Mouse (Mus musculus) myocyte (in vitro differentiated cells): Measurements from ENCODE around the gene Sec14l1. TPM values are rescaled to one million over a fixed set of nuclear protein-coding genes. Genes with fewer than 3 reads are reported as not detected.

Source experiments
- H3K27me3 ChIP-seq: one replicate; pipeline ENCODE4 v1.6.1; 2011; ENCODE audit not compliant: control insufficient read depth, insufficient read depth, insufficient read length
- H3K36me3 ChIP-seq: one replicate; pipeline ENCODE4 v1.6.1; 2011; ENCODE audit not compliant: control insufficient read depth, insufficient read depth
- H3K4me2 ChIP-seq: one replicate; pipeline ENCODE4 v1.6.1; 2011; ENCODE audit warnings: low read depth, control low read depth
- H3K4me3 ChIP-seq: one replicate; pipeline ENCODE4 v1.5.1; 2011; ENCODE audit warnings: mild to moderate bottlenecking, control low read depth, moderate library complexity
- H3K79me2 ChIP-seq: one replicate; pipeline ENCODE4 v1.6.1; 2011; ENCODE audit not compliant: control insufficient read depth, insufficient read depth
- H3ac ChIP-seq: one replicate; pipeline ENCODE4 v1.6.1; 2011; ENCODE audit not compliant: control insufficient read depth, insufficient read length
- CEBPB ChIP-seq: IDR thresholded peaks from 2 replicates; pipeline ENCODE4 v1.6.1; 2011; ENCODE audit warnings: mild to moderate bottlenecking, moderate library complexity; ENCODE audit not compliant: poor library complexity, insufficient read depth, severe bottlenecking
- E2F4 ChIP-seq: IDR thresholded peaks from one replicate; pipeline ENCODE4 v1.6.1; 2011; ENCODE audit warnings: mild to moderate bottlenecking, control low read depth, moderate library complexity; ENCODE audit not compliant: insufficient read depth
- MAX ChIP-seq: IDR thresholded peaks from one replicate; pipeline ENCODE4 v1.6.1; 2011; ENCODE audit warnings: low read depth, mild to moderate bottlenecking, control low read depth
- MYOD1 ChIP-seq, 3 experiments: IDR thresholded peaks; one replicate each; pipeline ENCODE4 v1.6.1; 2011; ENCODE audit warnings: control low read depth in 2 of 3, low read depth in 2 of 3, mild to moderate bottlenecking in 2 of 3, moderate library complexity in 1 of 3; ENCODE audit not compliant: insufficient read length in 2 of 3, control insufficient read depth in 1 of 3
- MYOG ChIP-seq, 3 experiments: IDR thresholded peaks; one replicate each; pipeline ENCODE4 v1.6.1; 2011; ENCODE audit warnings: control low read depth in 2 of 3, low read depth in 2 of 3, mild to moderate bottlenecking in 2 of 3; ENCODE audit not compliant: insufficient read length in 2 of 3, control insufficient read depth in 1 of 3, insufficient read depth in 1 of 3
- POLR2A ChIP-seq: IDR thresholded peaks from one replicate; pipeline ENCODE4 v1.6.1; 2011; ENCODE audit warnings: low read depth, mild to moderate bottlenecking, control low read depth, moderate library complexity; ENCODE audit not compliant: insufficient read length
- POLR2AphosphoS2 ChIP-seq: IDR thresholded peaks from one replicate; pipeline ENCODE4 v1.6.1; 2011; ENCODE audit warnings: low read depth, control low read depth; ENCODE audit not compliant: insufficient read length
- REST ChIP-seq: IDR thresholded peaks from one replicate; pipeline ENCODE4 v1.6.1; 2011; ENCODE audit warnings: mild to moderate bottlenecking, control low read depth, moderate library complexity; ENCODE audit not compliant: insufficient read depth, insufficient read length
- SRF ChIP-seq: IDR thresholded peaks from one replicate; pipeline ENCODE4 v1.6.1; 2011; ENCODE audit warnings: low read depth; ENCODE audit not compliant: control insufficient read depth, insufficient read length
- TCF12 ChIP-seq: IDR thresholded peaks from one replicate; pipeline ENCODE4 v1.6.1; 2011; ENCODE audit warnings: mild to moderate bottlenecking, control low read depth; ENCODE audit not compliant: poor library complexity, insufficient read depth, severe bottlenecking
- TCF3 ChIP-seq: IDR thresholded peaks from one replicate; pipeline ENCODE4 v1.6.1; 2011; ENCODE audit warnings: low read depth, control low read depth; ENCODE audit not compliant: insufficient read length
- USF1 ChIP-seq: IDR thresholded peaks from one replicate; pipeline ENCODE4 v1.6.1; 2011; ENCODE audit warnings: low read depth, mild to moderate bottlenecking, control low read depth, moderate library complexity
- polyA plus RNA-seq: library from polyadenylated mRNA; unstranded; fragments of >200 nt; fragmentation: generic; extraction: Trizol; gene quantifications from one replicate; pipeline ENCODE4 v1.2.1, GENCODE M21; 2012; ENCODE audit warnings: missing spikeins

The Sec14l1 gene
- polyA plus RNA-seq, 1 experiment, result 84.8 TPM

DNA sequence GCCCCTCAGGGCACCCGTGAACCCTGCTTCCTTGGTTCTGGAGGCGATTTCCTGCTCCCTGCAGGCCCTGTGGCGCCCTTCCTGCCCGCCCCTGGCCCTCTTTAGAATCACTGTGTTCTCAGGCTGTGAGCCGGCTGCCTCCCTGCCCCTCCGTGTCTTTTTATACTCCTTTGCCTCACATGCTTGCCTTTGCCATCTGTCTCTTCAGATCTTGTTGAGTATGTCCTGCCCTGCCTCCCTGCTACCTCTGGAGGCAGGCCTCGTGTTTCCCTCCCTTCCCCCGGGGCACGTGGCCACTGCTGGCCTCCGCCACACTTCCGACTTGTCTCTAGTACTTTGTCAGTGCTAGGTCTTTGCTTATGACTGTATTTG is 6.2 kb downstream of the Sec14l1 start:
- H3ac ChIP-seq, result no peak overlapping the region
- H3K4me2 ChIP-seq, result peak overlapping the region; percentile 46
- H3K79me2 ChIP-seq, result peaks cover 90% of the 10 kb centered on the region
- H3K4me3 ChIP-seq, result no peak overlapping the region
- no peaks in the 10 kb centered on the region for H3K27me3 ChIP-seq
- H3K36me3 ChIP-seq, result peaks cover 7% of the 10 kb centered on the region
- TF ChIP-seq REST (no peak), MYOG (IDR thresholded peaks at IDR 0.05; ENCODE audit: control insufficient read depth in 1 of 3, insufficient read depth in 1 of 3, insufficient read length in 2 of 3, low read depth in 2 of 3) (peak in 1 of 3 experiments; percentile 33)

DNA sequence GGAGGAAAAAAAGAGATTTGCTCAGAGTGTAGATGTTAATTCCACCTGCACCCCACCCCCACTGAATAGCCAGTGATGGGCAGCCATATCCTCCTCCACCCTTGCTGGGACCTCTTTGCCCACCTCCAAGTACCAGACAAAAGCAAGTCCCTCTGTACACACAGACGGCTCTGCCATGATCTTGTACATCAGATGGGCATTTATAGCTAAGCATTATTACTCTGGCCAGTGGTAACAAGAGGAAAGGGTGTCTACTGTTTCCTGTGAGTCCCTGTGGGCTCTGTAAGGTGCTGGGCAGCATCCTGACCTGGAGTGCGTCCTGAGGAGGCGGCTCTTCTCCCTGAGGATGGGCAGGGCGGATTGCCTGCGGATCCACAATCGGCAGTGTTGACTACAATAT is 7.0 kb downstream of the Sec14l1 start:
- Histone ChIP-seq H3ac (no peak overlapping the region), H3K4me3 (no peak overlapping the region), H3K27me3 (no peaks in the 10 kb centered on the region), H3K79me2 (peaks cover 88% of the 10 kb centered on the region), H3K4me2 (no peak overlapping the region), H3K36me3 (peaks cover 9% of the 10 kb centered on the region)
- no peak for TF ChIP-seq CEBPB
- TF ChIP-seq MYOG (IDR thresholded peaks at IDR 0.05; ENCODE audit: control insufficient read depth in 1 of 3, insufficient read depth in 1 of 3, insufficient read length in 2 of 3, low read depth in 2 of 3), result no peak
- TF ChIP-seq POLR2AphosphoS2, result no peak
- no peak for TF ChIP-seq USF1
- TF ChIP-seq MAX, result no peak
- TF ChIP-seq REST, result no peak
- no peak for TF ChIP-seq TCF3
- TF ChIP-seq POLR2A, result no peak
- TF ChIP-seq MYOD1 (IDR thresholded peaks at IDR 0.05; ENCODE audit: control insufficient read depth in 1 of 3, insufficient read length in 2 of 3, low read depth in 2 of 3), result no peak
- no peak for TF ChIP-seq TCF12

DNA sequence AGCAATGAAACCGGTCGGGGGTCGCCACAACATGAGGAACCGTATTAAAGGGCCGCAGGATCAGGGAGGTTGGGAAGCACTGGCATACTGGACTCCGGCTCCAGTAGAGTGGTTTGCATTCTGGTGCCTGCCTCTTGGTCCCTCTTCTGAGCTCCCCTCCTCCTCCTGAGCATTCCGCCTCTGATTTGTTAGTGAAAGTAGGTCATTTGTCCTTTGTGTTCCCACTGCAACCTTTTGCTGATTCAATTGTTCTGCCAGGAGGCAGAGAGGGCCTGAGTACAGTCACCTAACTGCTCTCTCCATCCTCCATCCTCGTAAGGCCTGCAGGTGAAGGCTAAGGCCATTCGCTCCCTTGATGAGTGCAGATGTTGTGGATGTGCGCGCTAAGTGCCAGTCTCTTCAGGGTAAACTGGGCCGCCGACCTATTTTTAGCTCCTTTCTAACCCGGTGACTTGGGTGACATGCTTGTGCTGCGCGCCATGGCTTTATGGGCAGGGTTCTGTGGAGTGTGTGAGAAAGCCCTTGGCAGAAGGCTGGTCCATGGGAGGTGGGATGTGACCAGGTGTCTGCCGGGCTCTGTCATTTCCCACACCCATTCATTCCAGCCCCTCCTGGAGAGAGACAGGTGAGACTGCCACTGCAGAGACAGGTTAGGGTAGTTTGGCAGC is 8.6 kb downstream of the Sec14l1 start:
- H3K36me3 ChIP-seq, result peaks cover 9% of the 10 kb centered on the region
- no peak overlapping the region for H3K4me2 ChIP-seq
- no peak overlapping the region for H3K4me3 ChIP-seq
- no peaks in the 10 kb centered on the region for H3K27me3 ChIP-seq
- peaks cover 72% of the 10 kb centered on the region for H3K79me2 ChIP-seq
- no peak for TF ChIP-seq MAX
- TF ChIP-seq E2F4, result no peak
- no peak for TF ChIP-seq MYOG (IDR thresholded peaks at IDR 0.05; ENCODE audit: control insufficient read depth in 1 of 3, insufficient read depth in 1 of 3, insufficient read length in 2 of 3, low read depth in 2 of 3)
- no peak for TF ChIP-seq CEBPB
- TF ChIP-seq POLR2A, result no peak
- no peak for TF ChIP-seq MYOD1 (IDR thresholded peaks at IDR 0.05; ENCODE audit: control insufficient read depth in 1 of 3, insufficient read length in 2 of 3, low read depth in 2 of 3)
- TF ChIP-seq POLR2AphosphoS2, result no peak
- no peak overlapping the region for H3ac ChIP-seq

- no peak overlapping the region for H3K4me3 ChIP-seq
- TF ChIP-seq CEBPB (no peak), MYOG (IDR thresholded peaks at IDR 0.05; ENCODE audit: control insufficient read depth in 1 of 3, insufficient read depth in 1 of 3, insufficient read length in 2 of 3, low read depth in 2 of 3) (peak in 2 of 3 experiments; percentile 69 to 78), MYOD1 (IDR thresholded peaks at IDR 0.05; ENCODE audit: control insufficient read depth in 1 of 3, insufficient read length in 2 of 3, low read depth in 2 of 3) (peak in 2 of 3 experiments; percentile 55 to 66), TCF12 (peak; percentile 3)
- peaks cover 13% of the 10 kb centered on the region for H3K36me3 ChIP-seq
- peaks cover 72% of the 10 kb centered on the region for H3K79me2 ChIP-seq
- H3ac ChIP-seq, result no peak overlapping the region
- H3K4me2 ChIP-seq, result peak overlapping the region; percentile 2
- H3K27me3 ChIP-seq, result no peaks in the 10 kb centered on the region
Observed at GRCm38 (mm10) chr11:117124539-117124938, 9.6 kb downstream of the Sec14l1 start.

GRCm38 (mm10) chr11:117127250-117127837 is 12.4 kb downstream of the Sec14l1 start:
- H3K27me3 ChIP-seq, result no peaks in the 10 kb centered on the region
- no peak overlapping the region for H3ac ChIP-seq
- H3K4me3 ChIP-seq, result no peak overlapping the region
- H3K4me2 ChIP-seq, result peak overlapping the region; percentile 49
- H3K36me3 ChIP-seq, result peaks cover 13% of the 10 kb centered on the region
- H3K79me2 ChIP-seq, result peaks cover 71% of the 10 kb centered on the region
- TF ChIP-seq CEBPB, result no peak
- TF ChIP-seq MYOG (IDR thresholded peaks at IDR 0.05; ENCODE audit: control insufficient read depth in 1 of 3, insufficient read depth in 1 of 3, insufficient read length in 2 of 3, low read depth in 2 of 3), result peak in 2 of 3 experiments; percentile 22 to 47
- TF ChIP-seq USF1, result no peak
- no peak for TF ChIP-seq REST
- peak; percentile 56 for TF ChIP-seq TCF12
- TF ChIP-seq MYOD1 (IDR thresholded peaks at IDR 0.05; ENCODE audit: control insufficient read depth in 1 of 3, insufficient read length in 2 of 3, low read depth in 2 of 3), result peak in 2 of 3 experiments; percentile 24 to 50
- TF ChIP-seq SRF, result no peak
- no peak for TF ChIP-seq POLR2A
- no peak for TF ChIP-seq E2F4
